Mouse (Mus musculus) lung, embryonic 14.5 days (tissue): Measurements from ENCODE around the gene Gm49333. TPM values are rescaled to one million over a fixed set of nuclear protein-coding genes. Genes with fewer than 3 reads are reported as not detected.

Experiments used
- ATAC-seq: fragments of 200-750 bp; cut with Nextera tagmentation; 2 replicates; pipeline ENCODE4 v1.8.0; 2017; ENCODE audit warnings: mild to moderate bottlenecking, moderate TSS enrichment, moderate library complexity; ENCODE audit not compliant: insufficient read depth
- DNase-seq: peaks from one replicate; pipeline ENCODE4 v3.0.0-alpha.2; 2015
- H3K27ac ChIP-seq: fragments of 300-500 bp; sonication (generic); 2 replicates; pipeline ENCODE4 v1.5.1; 2014; ENCODE audit warnings: low read depth, mild to moderate bottlenecking, moderate library complexity
- H3K27me3 ChIP-seq: fragments of 300-500 bp; sonication (generic); 2 replicates; pipeline ENCODE4 v1.6.1; 2014; ENCODE audit warnings: low read length, control low read depth; ENCODE audit not compliant: insufficient read depth
- H3K36me3 ChIP-seq: fragments of 300-500 bp; sonication (generic); 2 replicates; pipeline ENCODE4 v1.6.1; 2014; ENCODE audit warnings: control low read depth; ENCODE audit not compliant: insufficient read depth
- H3K4me1 ChIP-seq: fragments of 300-500 bp; sonication (generic); 2 replicates; pipeline ENCODE4 v1.6.1; 2014; ENCODE audit warnings: antibody characterized with exemption, control low read depth; ENCODE audit not compliant: insufficient read depth
- H3K4me2 ChIP-seq: fragments of 300-500 bp; sonication (generic); 2 replicates; pipeline ENCODE4 v1.6.1; 2014; ENCODE audit warnings: mild to moderate bottlenecking
- H3K4me3 ChIP-seq: fragments of 300-500 bp; sonication (generic); 2 replicates; pipeline ENCODE4 v1.5.1; 2014; ENCODE audit warnings: low read depth, low read length
- H3K9ac ChIP-seq: fragments of 300-500 bp; sonication (generic); 2 replicates; pipeline ENCODE4 v1.6.1; 2014
- H3K9me3 ChIP-seq: fragments of 300-500 bp; sonication (generic); 2 replicates; pipeline ENCODE4 v1.6.1; 2016; ENCODE audit warnings: low read depth, low read length, control low read depth
- CTCF ChIP-seq: IDR thresholded peaks from 2 replicates; pipeline ENCODE4 v1.5.1; 2016; ENCODE audit warnings: antibody characterized with exemption, low read depth
- WGBS: fragments of 180-500 bp; shearing (Covaris S2); extraction: QIAGEN DNeasy Blood & Tissue Kit; methylation state at CpG from one replicate; pipeline ENCODE4 v1.1.7; 2014; 5-methylcytosine and 5-hydroxymethylcytosine counted together
- polyA plus RNA-seq: library from polyadenylated mRNA; unstranded; fragments of >200 nt; fragmentation: Nextera tagmentation; extraction: Ambion mirVana; gene quantifications from 2 replicates; pipeline ENCODE4 v1.2.1, GENCODE M21; 2014

Gene Gm49333
- polyA plus RNA-seq, 1 experiment from 2014 or later, result not detected

DNA sequence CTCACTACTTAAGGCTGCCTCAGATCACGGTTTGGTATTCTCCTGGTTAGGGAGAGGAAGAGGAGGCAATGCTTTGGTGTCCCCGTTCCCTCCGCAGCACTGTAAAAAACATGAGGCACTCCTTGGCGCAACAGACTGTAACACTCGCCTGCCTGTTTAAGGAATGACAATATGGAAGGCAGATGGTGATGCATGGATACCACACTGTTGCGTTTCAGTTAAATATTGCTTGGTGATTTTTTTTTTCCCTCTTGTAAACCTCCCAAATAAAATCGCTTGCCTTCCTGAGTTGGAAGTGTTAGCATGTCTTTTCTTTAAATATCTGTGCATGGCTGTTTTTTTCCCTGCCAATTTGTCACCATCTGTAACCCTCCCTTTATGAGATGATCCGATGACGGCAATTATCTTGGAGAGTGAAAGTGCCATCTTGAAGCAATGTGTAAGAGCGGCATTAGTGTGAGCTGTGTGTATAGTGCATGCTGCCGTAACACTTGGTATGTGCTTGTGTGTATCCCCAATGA is 17.5 kb downstream of the Gm49333 start:
- Histone ChIP-seq H3K9me3 (no peaks in the 10 kb centered on the region), H3K4me1 (no peaks in the 10 kb centered on the region), H3K4me2 (peak overlapping the region; percentile 82), H3K4me3 (no peak overlapping the region), H3K36me3 (no peaks in the 10 kb centered on the region), H3K27ac (no peak overlapping the region), H3K9ac (no peak overlapping the region), H3K27me3 (peaks cover 25% of the 10 kb centered on the region)
- ATAC-seq (no peak), DNase-seq (no peak)
- 57% methylated on average over 11 of the region's 11 CpGs for WGBS
- no peak for TF ChIP-seq CTCF

DNA sequence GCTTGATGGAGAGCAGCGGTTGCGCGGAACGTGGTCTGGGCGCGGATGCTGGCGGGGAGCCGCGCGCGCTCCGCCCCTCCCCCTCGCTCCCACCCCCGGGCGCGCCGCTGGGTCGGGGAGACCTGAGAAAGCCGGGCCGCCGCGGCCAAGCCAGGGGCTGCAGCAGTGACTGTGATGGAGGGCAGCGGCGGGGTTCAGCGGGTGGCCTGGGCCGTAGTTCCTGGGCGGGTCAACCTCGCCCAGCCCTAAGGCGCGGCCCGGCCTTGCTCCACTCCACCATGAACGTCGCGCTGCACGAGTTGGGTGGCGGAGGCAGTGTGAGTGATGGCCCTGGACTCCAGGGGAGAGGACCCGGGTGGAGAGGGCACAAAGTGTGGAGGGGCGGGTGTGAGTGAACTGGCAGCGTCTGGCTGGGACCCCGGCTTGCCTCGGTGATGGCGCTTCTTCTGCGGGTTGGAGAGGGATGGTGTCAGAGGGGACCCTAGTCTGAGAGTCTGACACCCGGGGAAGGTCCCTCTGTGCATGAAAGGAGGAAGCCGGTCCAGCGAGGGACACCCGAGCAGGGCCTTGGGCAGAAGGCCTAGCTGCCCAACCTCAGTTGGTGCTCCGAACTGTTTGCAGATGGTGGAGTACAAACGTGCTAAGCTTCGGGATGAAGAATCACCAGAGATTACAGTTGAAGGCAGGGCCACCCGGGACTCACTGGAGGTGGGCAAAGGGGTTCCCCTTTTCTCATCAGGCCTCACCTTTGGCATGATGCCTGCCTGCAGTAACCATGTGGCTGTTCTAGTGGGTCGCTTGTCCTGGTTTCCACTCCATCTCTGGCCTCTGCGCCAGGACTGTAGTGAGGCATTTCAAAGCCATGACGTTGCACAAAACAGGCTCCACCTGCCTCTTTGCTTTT is 18.6 kb downstream of the Gm49333 start, which contains the start of gene Ece2:
Ece2 (plus strand) TSS at position 98 of the 904 bp plus-strand sequence.
- Histone ChIP-seq H3K27ac (no peak within 1 kb of the TSS), H3K9ac (peak within 1 kb of the TSS; percentile 62), H3K4me3 (peak within 1 kb of the TSS; percentile 53), H3K9me3 (no peaks in the 10 kb centered on the region), H3K36me3 (no peaks in the 10 kb centered on the region), H3K4me2 (peak within 1 kb of the TSS; percentile 82), H3K27me3 (peaks cover 25% of the 10 kb centered on the region), H3K4me1 (no peaks in the 10 kb centered on the region)
- ATAC-seq (peak; percentile 62; the same call in 1 of the 2 replicates), DNase-seq (peak; percentile 56)
- no peak for TF ChIP-seq CTCF
- WGBS, result 5% methylated on average over 54 of the region's 54 CpGs

DNA sequence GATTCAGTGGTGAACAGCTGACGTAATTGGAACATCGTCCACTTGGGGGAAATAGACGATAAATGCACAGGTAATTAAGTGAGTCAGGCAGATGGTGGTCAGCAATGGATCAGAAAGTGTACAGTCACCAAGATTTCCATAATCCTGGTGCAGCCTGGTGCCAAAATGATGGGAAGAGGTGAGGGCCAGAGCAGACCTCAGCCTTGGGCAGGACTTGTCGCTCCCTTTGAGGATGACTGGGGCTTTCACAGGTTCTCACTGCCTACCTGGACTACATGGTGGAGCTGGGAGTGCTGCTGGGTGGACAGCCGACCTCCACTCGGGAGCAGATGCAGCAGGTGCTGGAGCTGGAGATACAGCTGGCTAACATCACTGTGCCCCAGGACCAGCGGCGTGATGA is 26.0 kb downstream of the Gm49333 start:
- no peak overlapping the region for H3K9ac ChIP-seq
- H3K4me2 ChIP-seq, result no peak overlapping the region
- H3K4me1 ChIP-seq, result no peaks in the 10 kb centered on the region
- no peaks in the 10 kb centered on the region for H3K9me3 ChIP-seq
- whole genome bisulfite sequencing, result 69% methylated on average over 8 of the region's 8 CpGs
- H3K4me3 ChIP-seq, result no peak overlapping the region
- ATAC-seq, result no peak
- H3K36me3 ChIP-seq, result no peaks in the 10 kb centered on the region
- no peak for DNase-seq
- no peak overlapping the region for H3K27ac ChIP-seq
- no peaks in the 10 kb centered on the region for H3K27me3 ChIP-seq
- no peak for TF ChIP-seq CTCF

DNA sequence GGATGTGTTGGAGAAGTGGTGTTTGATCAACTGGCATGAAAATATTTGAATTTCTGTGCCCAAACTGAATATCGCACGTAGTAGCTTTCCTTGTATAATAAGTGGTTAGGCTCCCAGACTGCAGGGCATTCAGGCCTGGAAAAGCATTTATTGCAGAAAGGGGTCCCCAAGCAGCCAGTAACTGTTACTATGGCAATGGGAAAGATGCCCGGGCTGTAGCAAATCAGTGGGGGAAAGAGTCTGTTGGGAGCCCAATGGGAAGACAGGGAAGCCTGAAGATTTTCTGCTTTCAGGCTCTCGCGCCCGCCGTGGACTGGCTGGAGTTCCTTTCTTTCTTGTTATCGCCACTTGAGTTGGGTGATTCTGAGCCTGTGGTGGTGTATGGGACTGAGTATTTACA is 27.0 kb downstream of the Gm49333 start:
- Histone ChIP-seq H3K9ac (no peak overlapping the region), H3K36me3 (no peaks in the 10 kb centered on the region), H3K4me2 (no peak overlapping the region), H3K4me1 (no peaks in the 10 kb centered on the region), H3K4me3 (no peak overlapping the region), H3K27me3 (no peaks in the 10 kb centered on the region), H3K9me3 (no peaks in the 10 kb centered on the region), H3K27ac (no peak overlapping the region)
- ATAC-seq, result no peak
- TF ChIP-seq CTCF, result no peak
- no peak for DNase-seq
- WGBS, result 67% methylated on average over 8 of the region's 8 CpGs

DNA sequence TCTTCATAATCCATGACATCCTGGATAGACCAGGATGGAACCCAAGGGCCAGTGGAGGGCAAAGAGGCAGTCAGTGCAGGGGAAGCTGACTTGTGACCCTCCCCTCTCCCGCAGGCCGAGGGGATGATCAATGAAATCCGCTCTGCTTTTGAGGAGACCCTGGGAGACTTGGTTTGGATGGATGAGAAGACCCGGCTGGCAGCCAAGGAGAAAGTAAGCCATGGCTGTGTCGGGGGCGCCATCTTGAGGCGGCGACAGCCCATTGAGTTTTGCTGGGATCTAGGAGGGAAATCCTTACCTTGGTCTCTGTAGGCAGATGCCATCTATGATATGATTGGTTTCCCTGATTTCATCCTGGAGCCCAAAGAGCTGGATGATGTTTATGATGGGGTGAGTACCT is 30.8 kb downstream of the Gm49333 start:
- no peak overlapping the region for H3K4me2 ChIP-seq
- H3K4me3 ChIP-seq, result no peak overlapping the region
- H3K9me3 ChIP-seq, result no peaks in the 10 kb centered on the region
- WGBS, result 1% methylated on average over 8 of the region's 8 CpGs
- no peaks in the 10 kb centered on the region for H3K27me3 ChIP-seq
- H3K27ac ChIP-seq, result no peak overlapping the region
- peak; percentile 86 for DNase-seq
- peak; percentile 82 for TF ChIP-seq CTCF
- peak; percentile 65; the same call in 1 of the 2 replicates for ATAC-seq
- no peak overlapping the region for H3K9ac ChIP-seq
- no peaks in the 10 kb centered on the region for H3K36me3 ChIP-seq
- no peaks in the 10 kb centered on the region for H3K4me1 ChIP-seq

DNA sequence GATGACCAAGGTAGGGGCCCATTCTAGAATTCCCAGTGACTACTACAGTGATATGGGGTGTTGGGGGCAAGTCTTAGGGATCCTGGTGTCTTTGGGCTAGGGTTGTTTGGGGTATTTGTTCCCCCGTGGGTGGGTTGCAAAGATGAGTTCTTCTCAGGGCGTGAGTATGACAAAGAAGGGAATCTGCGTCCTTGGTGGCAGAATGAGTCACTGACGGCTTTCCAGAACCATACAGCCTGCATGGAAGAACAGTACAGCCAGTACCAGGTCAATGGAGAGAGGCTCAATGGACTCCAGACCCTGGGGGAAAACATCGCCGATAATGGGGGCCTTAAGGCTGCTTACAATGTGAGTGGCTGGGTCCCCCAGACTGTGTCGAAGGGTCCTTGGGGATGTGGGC is 32.5 kb downstream of the Gm49333 start:
- Histone ChIP-seq H3K27me3 (no peaks in the 10 kb centered on the region), H3K4me2 (no peak overlapping the region), H3K9me3 (no peaks in the 10 kb centered on the region), H3K4me1 (no peaks in the 10 kb centered on the region), H3K9ac (no peak overlapping the region), H3K36me3 (no peaks in the 10 kb centered on the region), H3K27ac (no peak overlapping the region), H3K4me3 (no peak overlapping the region)
- no peak for TF ChIP-seq CTCF
- DNase-seq, result no peak
- 82% methylated on average over 7 of the region's 7 CpGs for WGBS
- ATAC-seq, result no peak
